Mouse (Mus musculus) bone marrow macrophage, adult 2 months (primary cell): ENCODE measurements at regions not wholly inside any gene's neighbourhood (a gene's known extent, or its start where the extent isn't known, plus 50 kb on each side); places are given as distances from the start of the nearest gene placed in this dataset.

Experiments used
- H3K27ac ChIP-seq: 2 replicates; pipeline ENCODE4 v1.5.1; 2012; ENCODE audit warnings: low read depth, low read length; ENCODE audit not compliant: insufficient read depth
- H3K4me1 ChIP-seq: 2 replicates; pipeline ENCODE4 v1.6.1; 2012; ENCODE audit warnings: low read length; ENCODE audit not compliant: control insufficient read depth, insufficient read depth
- H3K4me3 ChIP-seq: 2 replicates; pipeline ENCODE4 v1.5.1; 2012; ENCODE audit warnings: mild to moderate bottlenecking, low read length, moderate library complexity; ENCODE audit not compliant: insufficient read depth
- CTCF ChIP-seq: IDR thresholded peaks from 2 replicates; pipeline ENCODE4 v1.5.1; 2012; ENCODE audit warnings: low read depth, mild to moderate bottlenecking, low read length, moderate library complexity
- POLR2A ChIP-seq: IDR thresholded peaks from 2 replicates; pipeline ENCODE4 v1.6.1; 2012; ENCODE audit warnings: mild to moderate bottlenecking, low read depth, low read length, borderline replicate concordance

- Histone ChIP-seq H3K27ac (no peak overlapping the region), H3K4me1 (no peaks in the 10 kb centered on the region), H3K4me3 (no peak overlapping the region)
- TF ChIP-seq CTCF (peak; percentile 67), POLR2A (no peak)
These were observed 118.4 kb upstream of the Thy1 start for GRCm38 (mm10) chr9:43924795-43925194.

DNA sequence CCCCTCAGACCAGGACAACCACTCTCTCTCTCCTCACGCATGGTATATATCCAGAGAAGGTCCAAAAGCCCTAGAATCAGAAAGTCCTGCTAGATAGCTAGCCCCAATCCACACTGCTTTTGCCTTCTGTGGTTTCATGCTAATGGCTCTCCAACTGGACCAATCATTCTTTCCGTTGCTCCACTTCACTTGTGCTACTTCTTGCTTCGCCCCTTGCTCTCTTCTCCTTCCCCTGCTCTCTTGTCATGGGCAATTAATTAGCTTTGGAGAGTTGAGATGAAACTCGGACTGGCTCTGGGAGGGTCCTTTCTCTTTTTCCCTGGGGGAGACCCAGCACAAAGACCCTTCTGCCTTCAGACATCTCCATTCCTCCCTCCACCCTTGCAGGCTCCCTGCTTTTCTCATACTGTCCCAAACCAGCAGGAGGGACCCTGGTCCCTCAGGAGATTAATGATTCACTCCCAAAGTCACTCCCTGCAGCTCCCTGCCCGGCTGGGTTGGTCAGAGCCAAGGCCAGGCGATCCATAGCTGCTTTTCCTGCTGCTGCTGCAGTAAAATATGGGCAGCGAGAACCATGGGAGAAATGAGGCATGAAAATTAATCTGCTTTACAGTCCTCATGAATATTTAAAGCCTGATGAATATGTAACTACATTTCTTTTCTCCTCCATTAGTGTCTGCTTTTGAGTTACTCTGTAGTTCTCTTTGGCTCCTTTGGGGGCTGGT lies 113.7 kb upstream of the Thy1 start:
- TF ChIP-seq POLR2A (no peak), CTCF (no peak)
- Histone ChIP-seq H3K4me1 (no peaks in the 10 kb centered on the region), H3K4me3 (no peak overlapping the region), H3K27ac (no peak overlapping the region)

GRCm38 (mm10) chr9:43930037-43930404 lies 113.2 kb upstream of the Thy1 start:
- Histone ChIP-seq H3K4me1 (no peaks in the 10 kb centered on the region), H3K4me3 (no peak overlapping the region), H3K27ac (no peak overlapping the region)
- TF ChIP-seq CTCF (no peak), POLR2A (no peak)

GRCm38 (mm10) chr9:43930476-43930875 lies 112.7 kb upstream of the Thy1 start:
- TF ChIP-seq POLR2A (no peak), CTCF (no peak)
- Histone ChIP-seq H3K4me1 (peaks cover 1% of the 10 kb centered on the region; the same call in 1 of the 2 replicates), H3K27ac (no peak overlapping the region), H3K4me3 (no peak overlapping the region)

- H3K4me3 ChIP-seq, result no peak overlapping the region
- peaks cover 3% of the 10 kb centered on the region; the same call in 1 of the 2 replicates for H3K4me1 ChIP-seq
- no peak for TF ChIP-seq CTCF
- no peak for TF ChIP-seq POLR2A
- H3K27ac ChIP-seq, result no peak overlapping the region
These were observed 109.0 kb upstream of the Thy1 start for GRCm38 (mm10) chr9:43934012-43934690.

DNA sequence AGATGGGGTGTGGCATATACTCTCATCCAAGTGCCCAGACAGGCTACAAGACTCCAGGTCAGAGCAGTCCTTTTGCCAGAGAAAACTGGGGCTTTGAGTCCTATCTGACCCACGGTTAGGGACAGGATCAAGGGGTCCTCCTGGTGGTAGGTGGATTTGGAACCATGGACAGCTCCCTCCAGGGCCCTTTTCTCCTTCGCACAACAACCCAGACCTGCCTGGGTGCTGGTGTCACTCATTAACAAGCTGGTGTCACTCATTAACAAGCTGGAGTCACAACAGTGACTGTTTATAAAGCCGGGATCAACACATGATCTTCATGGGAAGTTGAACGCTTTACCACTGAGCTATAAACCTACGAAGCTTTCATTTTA lies 108.5 kb upstream of the Thy1 start:
- Histone ChIP-seq H3K4me3 (no peak overlapping the region), H3K27ac (no peak overlapping the region), H3K4me1 (peaks cover 3% of the 10 kb centered on the region; the same call in 1 of the 2 replicates)
- TF ChIP-seq POLR2A (no peak), CTCF (no peak)

DNA sequence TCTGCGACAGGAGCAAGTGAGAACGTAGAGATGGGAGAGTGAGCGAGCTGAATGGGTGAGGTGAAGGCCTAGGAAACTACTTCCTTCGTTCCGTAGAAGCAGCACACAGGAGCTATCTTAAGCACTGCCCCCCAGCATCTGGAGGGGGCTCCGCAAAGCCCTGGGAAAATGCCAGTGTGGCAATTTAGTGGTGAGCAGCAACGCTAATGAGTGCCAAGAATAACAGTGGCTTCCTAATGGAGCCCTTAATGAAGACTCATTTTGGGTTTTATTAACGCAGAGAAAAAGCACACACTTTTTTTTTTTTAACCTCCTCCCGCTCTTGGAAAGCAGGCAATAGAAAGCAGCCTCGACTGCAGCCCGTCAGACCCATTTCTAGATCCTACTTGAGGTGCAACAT lies 103.8 kb upstream of the Thy1 start:
- TF ChIP-seq CTCF, result no peak
- TF ChIP-seq POLR2A, result no peak
- H3K4me1 ChIP-seq, result peaks cover 3% of the 10 kb centered on the region; the same call in 1 of the 2 replicates
- H3K27ac ChIP-seq, result no peak overlapping the region
- H3K4me3 ChIP-seq, result no peak overlapping the region

GRCm38 (mm10) chr9:43942147-43942546 lies 101.0 kb upstream of the Thy1 start:
- H3K4me3 ChIP-seq, result no peak overlapping the region
- H3K27ac ChIP-seq, result no peak overlapping the region
- peaks cover 18% of the 10 kb centered on the region for H3K4me1 ChIP-seq
- TF ChIP-seq POLR2A (no peak), CTCF (no peak)

GRCm38 (mm10) chr9:43943522-43943921 lies 99.7 kb upstream of the Thy1 start:
- TF ChIP-seq POLR2A, result no peak
- TF ChIP-seq CTCF, result no peak
- peaks cover 18% of the 10 kb centered on the region for H3K4me1 ChIP-seq
- H3K27ac ChIP-seq, result no peak overlapping the region
- no peak overlapping the region for H3K4me3 ChIP-seq
